Mouse (Mus musculus) liver, postnatal 0 days (tissue): ENCODE data around the gene Fbxl3. TPM values are rescaled to one million over a fixed set of nuclear protein-coding genes. Genes with fewer than 3 reads are reported as not detected.

Experiments
- ATAC-seq: fragments of 200-750 bp; cut with Nextera tagmentation; 2 replicates; pipeline ENCODE4 v1.8.0; 2017; ENCODE audit warnings: mild to moderate bottlenecking, moderate library complexity
- DNase-seq: peaks from one replicate; pipeline ENCODE4 v3.0.0-alpha.2; 2016
- H3K27ac ChIP-seq: fragments of 300-500 bp; sonication (generic); 2 replicates; pipeline ENCODE4 v1.5.1; 2014; ENCODE audit warnings: antibody characterized with exemption, moderate library complexity, mild to moderate bottlenecking, low read depth
- H3K27me3 ChIP-seq: fragments of 300-500 bp; sonication (generic); 2 replicates; pipeline ENCODE4 v1.6.1; 2014; ENCODE audit warnings: low read length, control low read depth, mixed read lengths; ENCODE audit not compliant: insufficient read depth
- H3K36me3 ChIP-seq: fragments of 300-500 bp; sonication (generic); replicated peaks from 2 replicates; pipeline ENCODE4 v1.6.1; 2014; ENCODE audit warnings: mild to moderate bottlenecking, control low read depth, low read length, moderate library complexity, mixed read lengths; ENCODE audit not compliant: insufficient read depth
- H3K4me1 ChIP-seq: fragments of 300-500 bp; sonication (generic); 2 replicates; pipeline ENCODE4 v1.6.1; 2014; ENCODE audit warnings: antibody characterized with exemption, mild to moderate bottlenecking, control low read depth; ENCODE audit not compliant: insufficient read depth
- H3K4me2 ChIP-seq: fragments of 300-500 bp; sonication (generic); 2 replicates; pipeline ENCODE4 v1.6.1; 2014; ENCODE audit warnings: low read depth, mild to moderate bottlenecking, low read length, moderate library complexity, mixed read lengths
- H3K4me3 ChIP-seq: fragments of 300-500 bp; sonication (generic); 2 replicates; pipeline ENCODE4 v1.5.1; 2014; ENCODE audit warnings: low read depth, low read length
- H3K9ac ChIP-seq: fragments of 300-500 bp; sonication (generic); replicated peaks from 2 replicates; pipeline ENCODE4 v1.6.1; 2014; ENCODE audit warnings: mild to moderate bottlenecking, moderate library complexity
- H3K9me3 ChIP-seq: fragments of 300-500 bp; sonication (generic); 2 replicates; pipeline ENCODE4 v1.6.1; 2016; ENCODE audit warnings: mild to moderate bottlenecking, control low read depth, low read length, mixed read lengths
- CTCF ChIP-seq: sonication (generic); IDR thresholded peaks from 2 replicates; pipeline ENCODE4 v1.5.1; 2016; ENCODE audit warnings: antibody characterized with exemption, low read depth
- EP300 ChIP-seq: IDR thresholded peaks from 2 replicates; pipeline ENCODE4 v1.6.1; 2016; ENCODE audit warnings: antibody characterized with exemption, low read depth, mild to moderate bottlenecking
- WGBS: fragments of 180-500 bp; shearing (Covaris S2); extraction: QIAGEN DNeasy Blood & Tissue Kit; methylation state at CpG from one replicate; pipeline ENCODE4 v1.1.7; 2014; ENCODE audit not compliant: insufficient replicate concordance; 5-methylcytosine and 5-hydroxymethylcytosine counted together
- polyA plus RNA-seq: library from polyadenylated mRNA; unstranded; fragments of >200 nt; fragmentation: Nextera tagmentation; extraction: Ambion mirVana; gene quantifications from 2 replicates; pipeline ENCODE4 v1.2.1, GENCODE M21; 2015

Gene Fbxl3
- polyA plus RNA-seq, 1 experiment from 2014 or later, result 10.7 TPM

GRCm38 (mm10) chr14:103069864-103070611 lies 29.3 kb downstream of the Fbxl3 start, which contains the start of gene Cln5:
Gene Cln5, plus strand, starts transcription at chr14:103070216.
- DNase-seq, result peak; percentile 96
- TF ChIP-seq EP300 (peak; percentile 46; the same call in 1 of the 2 replicates), CTCF (peak; percentile 65)
- no peaks in the 10 kb centered on the region for H3K9me3 ChIP-seq
- peak; percentile 97 for ATAC-seq
- H3K27ac ChIP-seq, result peak within 1 kb of the TSS; percentile 93
- H3K4me3 ChIP-seq, result peak within 1 kb of the TSS; percentile 78
- H3K9ac ChIP-seq, result peak within 1 kb of the TSS; percentile 78
- WGBS, result under 1% methylated on average over 55 of the region's 65 CpGs
- H3K36me3 ChIP-seq, result peaks cover 29% of the 10 kb centered on the region
- H3K27me3 ChIP-seq, result no peaks in the 10 kb centered on the region
- H3K4me1 ChIP-seq, result peaks cover 14% of the 10 kb centered on the region
- peak within 1 kb of the TSS; percentile 97 for H3K4me2 ChIP-seq

- 20% methylated on average over 12 of the region's 12 CpGs for WGBS
- no peak for DNase-seq
- TF ChIP-seq CTCF (no peak), EP300 (no peak)
- Histone ChIP-seq H3K27me3 (no peaks in the 10 kb centered on the region), H3K36me3 (peaks cover 24% of the 10 kb centered on the region), H3K4me3 (peak overlapping the region; percentile 78), H3K27ac (peak overlapping the region; percentile 93), H3K4me2 (peak overlapping the region; percentile 97), H3K9me3 (no peaks in the 10 kb centered on the region), H3K9ac (peak overlapping the region; percentile 78), H3K4me1 (peaks cover 14% of the 10 kb centered on the region)
- ATAC-seq, result peak; percentile 1
These were observed 29.9 kb downstream of the Fbxl3 start for GRCm38 (mm10) chr14:103069465-103069863.

GRCm38 (mm10) chr14:103065294-103066167 lies 33.8 kb downstream of the Fbxl3 start:
- no peak overlapping the region for H3K9ac ChIP-seq
- DNase-seq (peak; percentile 83), ATAC-seq (no peak)
- H3K4me3 ChIP-seq, result no peak overlapping the region
- peak overlapping the region; percentile 13; the same call in 1 of the 2 replicates for H3K4me2 ChIP-seq
- TF ChIP-seq CTCF (peak; percentile 87), EP300 (no peak)
- peaks cover 12% of the 10 kb centered on the region for H3K4me1 ChIP-seq
- H3K9me3 ChIP-seq, result no peaks in the 10 kb centered on the region
- no peaks in the 10 kb centered on the region for H3K36me3 ChIP-seq
- WGBS, result 8% methylated on average over 10 of the region's 10 CpGs
- H3K27me3 ChIP-seq, result no peaks in the 10 kb centered on the region
- no peak overlapping the region for H3K27ac ChIP-seq

GRCm38 (mm10) chr14:103059495-103059894 lies 39.9 kb downstream of the Fbxl3 start:
- Histone ChIP-seq H3K4me2 (no peak overlapping the region), H3K4me1 (no peaks in the 10 kb centered on the region), H3K27ac (peak overlapping the region; percentile 63; the same call in 1 of the 2 replicates), H3K9me3 (no peaks in the 10 kb centered on the region), H3K9ac (no peak overlapping the region), H3K36me3 (no peaks in the 10 kb centered on the region), H3K4me3 (no peak overlapping the region), H3K27me3 (no peaks in the 10 kb centered on the region)
- ATAC-seq (peak; percentile 50), DNase-seq (no peak)
- TF ChIP-seq EP300 (no peak), CTCF (peak; percentile 37)
- WGBS, result 72% methylated on average over 10 of the region's 10 CpGs

GRCm38 (mm10) chr14:103058998-103059397 lies 40.4 kb downstream of the Fbxl3 start:
- H3K9me3 ChIP-seq, result no peaks in the 10 kb centered on the region
- ATAC-seq (peak; percentile 91), DNase-seq (peak; percentile 36)
- TF ChIP-seq EP300 (no peak), CTCF (no peak)
- H3K4me3 ChIP-seq, result no peak overlapping the region
- no peak overlapping the region for H3K9ac ChIP-seq
- H3K4me2 ChIP-seq, result no peak overlapping the region
- peak overlapping the region; percentile 63; the same call in 1 of the 2 replicates for H3K27ac ChIP-seq
- H3K36me3 ChIP-seq, result no peaks in the 10 kb centered on the region
- 10% methylated on average over 1 of the region's 1 CpGs for WGBS
- H3K27me3 ChIP-seq, result no peaks in the 10 kb centered on the region
- no peaks in the 10 kb centered on the region for H3K4me1 ChIP-seq

- WGBS, result 83% methylated on average over 7 of the region's 7 CpGs
- no peaks in the 10 kb centered on the region for H3K36me3 ChIP-seq
These were observed 42.8 kb downstream of the Fbxl3 start for GRCm38 (mm10) chr14:103056601-103057000.

More at GRCm38 (mm10) chr14:103056601-103057000, 42.8 kb downstream of the Fbxl3 start:
- no peaks in the 10 kb centered on the region for H3K4me1 ChIP-seq
- no peak overlapping the region for H3K27ac ChIP-seq
- H3K9me3 ChIP-seq, result no peaks in the 10 kb centered on the region
- no peaks in the 10 kb centered on the region for H3K27me3 ChIP-seq
- no peak overlapping the region for H3K9ac ChIP-seq
- no peak overlapping the region for H3K4me3 ChIP-seq
- DNase-seq, result no peak
- H3K4me2 ChIP-seq, result no peak overlapping the region
- no peak for TF ChIP-seq CTCF
- no peak for TF ChIP-seq EP300
- ATAC-seq, result no peak
